Mouse (Mus musculus) cerebellum, adult 2 months (tissue): ENCODE measurements around the gene Kcnj16. TPM values are rescaled to one million over a fixed set of nuclear protein-coding genes. Genes with fewer than 3 reads are reported as not detected.

ENCODE experiments used
- DNase-seq, 2 experiments: peaks; one replicate each; pipeline ENCODE4 v3.0.0; 2021
- H3K27ac ChIP-seq: fragments of 200-500 bp; 2 replicates; pipeline ENCODE4 v1.5.1; 2012; ENCODE audit warnings: low read length, control low read depth, inconsistent platforms; ENCODE audit not compliant: insufficient read depth
- H3K27me3 ChIP-seq: fragments of 200-500 bp; 2 replicates; pipeline ENCODE4 v1.6.1; 2012; ENCODE audit warnings: inconsistent platforms, mild to moderate bottlenecking, low read length, moderate library complexity; ENCODE audit not compliant: control insufficient read depth, insufficient read depth
- H3K4me1 ChIP-seq: fragments of 200-500 bp; 2 replicates; pipeline ENCODE4 v1.6.1; 2011; ENCODE audit warnings: low read length; ENCODE audit not compliant: control insufficient read depth, insufficient read depth
- H3K4me3 ChIP-seq: fragments of 200-500 bp; replicated peaks from 2 replicates; pipeline ENCODE3; 2011; ENCODE audit warnings: mild to moderate bottlenecking, low read depth, low read length, control low read depth; ENCODE audit not compliant: insufficient read depth
- CTCF ChIP-seq: fragments of 200-500 bp; IDR thresholded peaks from 2 replicates; pipeline ENCODE4 v1.5.1; 2011; ENCODE audit warnings: low read depth, mild to moderate bottlenecking, control low read depth, low read length, moderate library complexity, borderline replicate concordance; ENCODE audit not compliant: insufficient read depth
- POLR2A ChIP-seq: fragments of 200-500 bp; IDR thresholded peaks from 2 replicates; pipeline ENCODE4 v1.6.1; 2011; ENCODE audit warnings: low read length, control low read depth, borderline replicate concordance; ENCODE audit not compliant: insufficient read depth
- WGBS: fragments of 180-500 bp; shearing (Covaris S2); methylation state at CpG from one replicate; pipeline ENCODE4 v1.1.7; 2018; 5-methylcytosine and 5-hydroxymethylcytosine counted together
- polyA plus RNA-seq: library from polyadenylated mRNA; depleted of rRNA; stranded (reverse); fragments of >200 nt; gene quantifications from 2 replicates; pipeline ENCODE4 v1.2.3, GENCODE M21; 2012

Gene Kcnj16
- polyA plus RNA-seq, 1 experiment = 20.0 TPM

DNA sequence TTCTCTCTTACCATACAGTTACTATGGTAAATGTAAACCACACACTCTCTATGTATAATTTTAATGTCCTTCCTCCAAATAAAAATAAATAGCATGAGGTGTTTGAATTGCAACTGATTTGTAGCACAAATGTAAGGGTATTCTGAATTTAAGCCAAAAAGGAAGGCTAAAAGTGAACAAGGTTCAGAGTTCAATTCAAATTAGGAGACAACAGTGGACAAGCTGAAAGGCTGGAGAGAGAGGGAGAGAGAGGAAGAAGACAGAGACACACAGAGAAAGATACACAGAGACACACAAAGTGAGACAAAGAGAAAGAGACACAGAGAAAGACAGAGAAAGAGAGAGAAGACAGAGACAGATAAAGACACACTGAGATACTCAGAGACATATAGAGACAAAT lies 1.1 kb downstream of the Kcnj16 start:
- H3K4me1 ChIP-seq = no peaks in the 10 kb centered on the region
- DNase-seq = no peak
- H3K4me3 ChIP-seq = no peak overlapping the region
- TF ChIP-seq CTCF = no peak
- TF ChIP-seq POLR2A = no peak
- H3K27me3 ChIP-seq = no peaks in the 10 kb centered on the region
- no peak overlapping the region for H3K27ac ChIP-seq

DNA sequence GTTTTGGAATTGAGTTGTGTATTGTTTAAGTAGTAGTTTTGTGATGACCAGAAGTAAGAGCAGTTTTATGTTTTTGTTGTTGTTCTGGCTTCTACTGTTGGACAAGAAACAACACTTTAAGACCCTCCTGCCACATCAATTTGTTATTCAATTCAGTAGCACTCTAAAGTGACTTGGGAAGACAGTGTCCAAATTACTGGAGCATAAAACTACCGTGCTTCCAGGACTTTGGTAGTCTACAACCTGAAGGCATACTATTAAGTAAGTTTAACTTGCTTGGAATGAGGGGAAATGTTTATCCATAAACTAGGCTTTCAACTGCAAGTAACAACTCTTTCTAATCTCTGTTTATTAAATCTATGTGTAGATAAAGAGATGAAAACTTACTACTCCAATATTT lies 17.7 kb downstream of the Kcnj16 start:
- no peak for TF ChIP-seq CTCF
- 40% methylated on average over 1 of the region's 1 CpGs for WGBS
- Histone ChIP-seq H3K4me3 (no peak overlapping the region), H3K27ac (no peak overlapping the region), H3K4me1 (no peaks in the 10 kb centered on the region; the same call in 1 of the 2 replicates), H3K27me3 (no peaks in the 10 kb centered on the region)
- no peak for DNase-seq

GRCm38 (mm10) chr11:110985949-110986348 lies 18.1 kb downstream of the Kcnj16 start:
- Histone ChIP-seq H3K27me3 (no peaks in the 10 kb centered on the region), H3K4me1 (no peaks in the 10 kb centered on the region; the same call in 1 of the 2 replicates), H3K27ac (no peak overlapping the region), H3K4me3 (no peak overlapping the region)
- TF ChIP-seq POLR2A = no peak
- no peak for TF ChIP-seq CTCF
- DNase-seq = no peak
- 55% methylated on average over 3 of the region's 3 CpGs for WGBS

GRCm38 (mm10) chr11:110993616-110994015 lies 25.8 kb downstream of the Kcnj16 start:
- H3K27ac ChIP-seq = no peak overlapping the region
- TF ChIP-seq CTCF (no peak), POLR2A (no peak)
- H3K4me3 ChIP-seq = no peak overlapping the region
- H3K27me3 ChIP-seq = no peaks in the 10 kb centered on the region
- 85% methylated on average over 4 of the region's 4 CpGs for WGBS
- H3K4me1 ChIP-seq = no peaks in the 10 kb centered on the region
- no peak for DNase-seq

- TF ChIP-seq CTCF = no peak
- H3K27ac ChIP-seq = no peak overlapping the region; the same call in 1 of the 2 replicates
- 25% methylated on average over 9 of the region's 9 CpGs for WGBS
- no peaks in the 10 kb centered on the region for H3K4me1 ChIP-seq
- peak; percentile 5 to 9 for DNase-seq
- no peak overlapping the region for H3K4me3 ChIP-seq
- no peaks in the 10 kb centered on the region for H3K27me3 ChIP-seq
Observed at GRCm38 (mm10) chr11:110997211-110997610, 29.4 kb downstream of the Kcnj16 start.

DNA sequence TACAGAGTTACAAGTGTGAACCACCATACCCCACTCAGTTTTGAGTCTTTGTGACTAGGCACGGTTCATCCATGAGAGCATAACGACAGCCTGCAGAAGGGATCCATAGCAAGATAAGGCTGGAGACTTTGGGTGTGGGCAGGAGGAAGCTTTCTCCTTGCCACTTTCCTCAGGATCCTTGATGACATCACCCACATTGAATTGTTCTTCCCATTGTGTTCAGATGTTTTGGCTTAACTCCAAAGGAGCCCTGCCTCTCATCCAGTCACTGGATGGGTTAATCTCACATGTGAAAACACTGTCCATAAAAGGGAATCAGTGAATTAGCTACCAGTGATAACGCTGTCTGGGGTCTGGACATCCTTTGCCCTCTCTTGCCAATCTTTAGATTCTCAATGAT lies 37.3 kb downstream of the Kcnj16 start:
- DNase-seq = no peak
- 77% methylated on average over 3 of the region's 3 CpGs for WGBS
- Histone ChIP-seq H3K27me3 (no peaks in the 10 kb centered on the region), H3K4me1 (no peaks in the 10 kb centered on the region), H3K4me3 (no peak overlapping the region), H3K27ac (no peak overlapping the region)
- TF ChIP-seq POLR2A (no peak), CTCF (no peak)

GRCm38 (mm10) chr11:111009471-111009870 lies 41.6 kb downstream of the Kcnj16 start:
- no peak overlapping the region for H3K27ac ChIP-seq
- H3K4me1 ChIP-seq = no peaks in the 10 kb centered on the region
- no peak for TF ChIP-seq POLR2A
- no peak for TF ChIP-seq CTCF
- DNase-seq = no peak
- no peak overlapping the region for H3K4me3 ChIP-seq
- no peaks in the 10 kb centered on the region for H3K27me3 ChIP-seq
- 78% methylated on average over 3 of the region's 3 CpGs for WGBS

- Histone ChIP-seq H3K27me3 (no peaks in the 10 kb centered on the region), H3K4me1 (no peaks in the 10 kb centered on the region), H3K27ac (no peak overlapping the region), H3K4me3 (no peak overlapping the region)
- DNase-seq = no peak
- 12% methylated on average over 3 of the region's 3 CpGs for WGBS
- TF ChIP-seq POLR2A (no peak), CTCF (no peak)
Observed at GRCm38 (mm10) chr11:111016206-111016605, 48.4 kb downstream of the Kcnj16 start.
